Mouse (Mus musculus) forebrain, postnatal 0 days (tissue): ENCODE results near the gene Cd300lf. TPM values are rescaled to one million over a fixed set of nuclear protein-coding genes. Genes with fewer than 3 reads are reported as not detected.

Experiments
- ATAC-seq: fragments of 200-750 bp; cut with Nextera tagmentation; 2 replicates; pipeline ENCODE4 v1.8.0; 2017; ENCODE audit warnings: mild to moderate bottlenecking, moderate library complexity
- DNase-seq: peaks from one replicate; pipeline ENCODE4 v3.0.0-alpha.2; 2015
- H3K27ac ChIP-seq: fragments of 300-500 bp; sonication (generic); 2 replicates; pipeline ENCODE4 v1.5.1; 2014; ENCODE audit warnings: low read depth, mild to moderate bottlenecking, antibody characterized with exemption, low read length, moderate library complexity, mixed read lengths
- H3K27me3 ChIP-seq: fragments of 300-500 bp; sonication (generic); 2 replicates; pipeline ENCODE4 v1.6.1; 2014; ENCODE audit warnings: mild to moderate bottlenecking, low read length, mixed read lengths; ENCODE audit not compliant: insufficient read depth
- H3K36me3 ChIP-seq: fragments of 300-500 bp; sonication (generic); 2 replicates; pipeline ENCODE4 v1.6.1; 2014; ENCODE audit warnings: mild to moderate bottlenecking, moderate library complexity; ENCODE audit not compliant: insufficient read depth
- H3K4me1 ChIP-seq: fragments of 300-500 bp; sonication (generic); 2 replicates; pipeline ENCODE4 v1.6.1; 2014; ENCODE audit warnings: antibody characterized with exemption; ENCODE audit not compliant: insufficient read depth
- H3K4me2 ChIP-seq: fragments of 300-500 bp; sonication (generic); 2 replicates; pipeline ENCODE4 v1.6.1; 2014; ENCODE audit warnings: low read depth, mild to moderate bottlenecking, moderate library complexity
- H3K4me3 ChIP-seq: fragments of 300-500 bp; sonication (generic); 2 replicates; pipeline ENCODE4 v1.5.1; 2014; ENCODE audit warnings: low read depth, low read length, mixed read lengths
- H3K9ac ChIP-seq: fragments of 300-500 bp; sonication (generic); 2 replicates; pipeline ENCODE4 v1.6.1; 2014; ENCODE audit warnings: mild to moderate bottlenecking
- H3K9me3 ChIP-seq: fragments of 300-500 bp; sonication (generic); 2 replicates; pipeline ENCODE4 v1.6.1; 2016; ENCODE audit warnings: low read length
- CTCF ChIP-seq: sonication (generic); IDR thresholded peaks from 2 replicates; pipeline ENCODE4 v1.5.1; 2016; ENCODE audit warnings: antibody characterized with exemption, control low read depth, low read depth
- WGBS: fragments of 180-500 bp; shearing (Covaris S2); extraction: QIAGEN DNeasy Blood & Tissue Kit; methylation state at CpG from one replicate; pipeline ENCODE4 v1.1.7; 2014; 5-methylcytosine and 5-hydroxymethylcytosine counted together
- polyA plus RNA-seq: library from polyadenylated mRNA; unstranded; fragments of >200 nt; fragmentation: Nextera tagmentation; extraction: Ambion mirVana; gene quantifications from 2 replicates; pipeline ENCODE4 v1.2.1, GENCODE M21; 2015
- total RNA-seq: library from RNA; depleted of rRNA; stranded (reverse); fragments of >200 nt; gene quantifications from 2 replicates; pipeline ENCODE4 v1.2.3, GENCODE M21; 2014

Cd300lf gene
- total and polyA plus RNA-seq, 2 experiments from 2014 or later: 0.18 to 0.24 TPM

DNA sequence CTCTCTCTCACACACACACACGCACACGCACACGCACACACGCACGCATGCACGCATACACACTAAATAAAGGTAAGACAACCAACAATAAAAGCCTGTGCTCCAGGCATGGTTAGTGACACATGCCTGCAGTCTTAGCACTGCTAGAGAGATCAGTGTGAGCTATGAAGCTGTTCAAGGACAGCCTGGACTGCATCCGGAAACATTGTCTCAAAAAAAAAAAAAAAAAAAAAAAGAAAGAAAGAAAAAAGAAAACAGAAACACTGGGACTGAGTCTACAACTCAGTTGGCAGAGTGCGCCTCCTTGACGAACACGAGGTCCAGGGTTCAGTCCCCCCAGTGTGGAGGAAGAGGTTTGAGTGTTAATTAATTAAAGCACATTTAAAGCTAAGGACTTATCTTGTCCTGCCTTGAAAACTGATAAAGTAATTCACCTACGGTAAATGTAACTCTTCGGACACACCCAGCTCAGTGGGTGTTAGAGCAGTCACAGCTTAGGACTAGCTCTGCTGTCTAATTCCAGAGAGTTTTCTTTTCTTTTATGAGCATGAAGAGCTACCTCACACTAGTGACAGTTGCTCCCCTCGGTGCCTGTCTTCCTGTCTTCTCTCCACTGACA is 4.2 kb downstream of the Cd300lf start:
- no peaks in the 10 kb centered on the region for H3K4me1 ChIP-seq
- H3K27me3 ChIP-seq: no peaks in the 10 kb centered on the region
- no peak for ATAC-seq
- WGBS: 92% methylated on average over 13 of the region's 13 CpGs
- TF ChIP-seq CTCF: no peak
- no peak overlapping the region for H3K27ac ChIP-seq
- no peaks in the 10 kb centered on the region for H3K36me3 ChIP-seq
- no peak overlapping the region for H3K4me3 ChIP-seq
- no peak overlapping the region for H3K9ac ChIP-seq
- DNase-seq: no peak
- H3K9me3 ChIP-seq: no peaks in the 10 kb centered on the region
- H3K4me2 ChIP-seq: no peak overlapping the region

DNA sequence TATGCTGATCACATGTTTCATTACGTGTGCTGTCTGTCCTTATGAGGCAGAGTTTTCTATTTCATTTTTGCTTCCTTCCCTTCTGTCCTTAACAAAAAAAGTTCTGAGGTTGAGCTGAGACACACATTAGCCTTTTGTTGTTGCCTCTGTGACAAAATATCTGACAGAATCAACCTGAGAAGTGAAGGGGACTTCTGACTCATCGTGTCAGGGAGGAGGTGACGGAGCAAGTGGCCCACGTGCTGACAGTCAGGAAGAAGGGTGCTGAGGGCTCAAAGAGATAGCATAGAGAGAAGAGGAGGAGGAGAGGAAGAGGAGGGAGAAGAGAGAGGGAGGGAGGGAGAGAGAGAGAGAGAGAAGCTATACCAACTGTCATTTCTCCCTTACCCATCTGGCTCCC is 5.3 kb downstream of the Cd300lf start:
- no peaks in the 10 kb centered on the region for H3K27me3 ChIP-seq
- H3K27ac ChIP-seq: no peak overlapping the region
- H3K4me1 ChIP-seq: no peaks in the 10 kb centered on the region
- DNase-seq (no peak), ATAC-seq (no peak)
- no peak for TF ChIP-seq CTCF
- no peaks in the 10 kb centered on the region for H3K9me3 ChIP-seq
- no peak overlapping the region for H3K4me3 ChIP-seq
- 81% methylated on average over 4 of the region's 4 CpGs for WGBS
- no peak overlapping the region for H3K4me2 ChIP-seq
- H3K9ac ChIP-seq: no peak overlapping the region
- no peaks in the 10 kb centered on the region for H3K36me3 ChIP-seq

DNA sequence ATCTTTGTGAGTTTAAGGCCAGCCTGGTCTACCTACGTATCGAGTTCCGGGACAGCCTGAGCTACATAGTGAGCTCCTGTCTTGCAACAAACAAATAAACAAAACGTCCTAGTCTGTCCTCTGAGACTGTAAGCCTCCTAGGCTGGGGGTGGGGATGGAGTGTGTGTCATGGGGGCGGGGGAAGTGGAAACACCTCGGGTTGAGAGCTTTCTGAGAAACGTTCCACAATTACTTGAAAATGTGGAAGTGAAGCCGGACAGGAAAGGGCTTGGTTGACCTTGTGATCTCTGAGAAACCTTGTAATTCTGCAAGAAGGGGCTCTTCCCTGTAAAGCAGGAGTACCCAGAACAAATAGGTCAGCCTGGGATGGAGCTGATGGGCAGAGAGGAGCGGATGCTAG is 14.4 kb downstream of the Cd300lf start:
- DNase-seq: no peak
- Histone ChIP-seq H3K9ac (no peak overlapping the region), H3K4me2 (no peak overlapping the region), H3K27me3 (no peaks in the 10 kb centered on the region), H3K27ac (no peak overlapping the region), H3K4me3 (no peak overlapping the region), H3K4me1 (no peaks in the 10 kb centered on the region), H3K9me3 (no peaks in the 10 kb centered on the region), H3K36me3 (no peaks in the 10 kb centered on the region)
- no peak for TF ChIP-seq CTCF
- 75% methylated on average over 9 of the region's 9 CpGs for WGBS
- ATAC-seq: no peak

DNA sequence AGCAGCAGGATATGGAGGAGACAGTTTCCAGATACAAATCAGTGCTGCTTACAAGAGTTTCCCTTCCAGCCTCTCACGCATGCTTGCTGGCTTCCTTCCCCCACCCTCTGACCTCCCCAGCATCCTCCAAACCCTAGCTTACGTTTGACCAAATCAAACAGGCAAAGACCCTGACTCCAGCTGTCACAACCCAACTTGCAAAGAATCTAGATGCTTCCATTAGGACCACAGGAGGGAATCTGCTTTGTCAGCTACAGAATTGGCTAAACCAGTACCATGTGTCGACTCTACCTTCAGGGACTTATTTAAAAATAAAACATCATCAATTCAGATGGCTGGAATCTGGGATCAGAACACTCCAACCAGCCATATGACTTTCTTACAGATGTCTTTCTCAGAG is 21.6 kb downstream of the Cd300lf start:
- DNase-seq (no peak), ATAC-seq (no peak)
- no peaks in the 10 kb centered on the region for H3K9me3 ChIP-seq
- H3K4me3 ChIP-seq: no peak overlapping the region
- 60% methylated on average over 3 of the region's 3 CpGs for WGBS
- no peak overlapping the region for H3K4me2 ChIP-seq
- TF ChIP-seq CTCF: no peak
- no peak overlapping the region for H3K27ac ChIP-seq
- H3K27me3 ChIP-seq: no peaks in the 10 kb centered on the region
- no peaks in the 10 kb centered on the region for H3K36me3 ChIP-seq
- H3K9ac ChIP-seq: no peak overlapping the region
- no peaks in the 10 kb centered on the region for H3K4me1 ChIP-seq

DNA sequence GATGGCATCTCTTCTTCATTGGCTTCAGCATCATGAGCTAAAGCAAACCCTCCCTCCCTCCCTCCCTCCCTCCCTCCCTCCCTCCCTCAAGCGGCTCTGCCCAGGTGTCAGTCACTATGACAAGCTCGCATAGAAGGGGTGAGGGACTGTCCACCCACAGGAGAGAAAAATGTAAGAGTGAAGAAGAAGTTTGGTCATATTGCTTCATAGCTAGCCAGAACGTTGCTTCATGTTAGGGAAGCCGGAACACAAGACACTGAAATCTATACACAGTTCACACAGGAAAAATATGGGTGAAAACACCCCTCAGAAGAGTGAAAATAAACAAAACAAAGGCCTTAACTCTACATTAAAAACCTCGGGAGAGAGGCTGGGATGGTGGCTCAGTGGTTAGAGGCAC is 23.5 kb downstream of the Cd300lf start:
- no peaks in the 10 kb centered on the region for H3K36me3 ChIP-seq
- no peak for DNase-seq
- no peak for ATAC-seq
- no peak overlapping the region for H3K9ac ChIP-seq
- 90% methylated on average over 4 of the region's 5 CpGs for WGBS
- no peak overlapping the region for H3K4me3 ChIP-seq
- no peak overlapping the region for H3K4me2 ChIP-seq
- no peaks in the 10 kb centered on the region for H3K27me3 ChIP-seq
- no peak overlapping the region for H3K27ac ChIP-seq
- no peaks in the 10 kb centered on the region for H3K9me3 ChIP-seq
- H3K4me1 ChIP-seq: no peaks in the 10 kb centered on the region
- no peak for TF ChIP-seq CTCF

DNA sequence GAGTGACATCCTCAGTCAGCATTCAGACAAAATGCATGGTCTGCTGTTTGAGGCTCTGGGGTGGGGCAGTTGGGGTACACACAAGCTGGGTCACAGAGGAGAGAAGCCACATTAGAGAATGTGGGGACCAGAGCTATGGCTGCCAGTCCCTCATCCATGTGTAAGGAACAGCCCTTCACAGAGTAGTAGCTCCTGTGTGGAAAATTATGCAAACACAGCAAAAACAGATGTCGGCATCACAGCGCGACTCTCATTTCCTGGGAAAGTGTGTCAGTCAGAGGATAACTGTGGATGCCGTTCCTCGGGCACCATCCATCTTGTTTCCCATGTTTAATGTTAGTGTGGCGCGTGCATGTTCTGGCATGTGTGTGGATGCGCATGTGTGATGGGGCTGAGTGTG is 25.6 kb downstream of the Cd300lf start:
- DNase-seq: no peak
- no peak for TF ChIP-seq CTCF
- Histone ChIP-seq H3K4me3 (no peak overlapping the region), H3K27me3 (no peaks in the 10 kb centered on the region), H3K36me3 (no peaks in the 10 kb centered on the region), H3K4me2 (no peak overlapping the region), H3K9ac (no peak overlapping the region), H3K4me1 (no peaks in the 10 kb centered on the region), H3K9me3 (no peaks in the 10 kb centered on the region), H3K27ac (no peak overlapping the region)
- 84% methylated on average over 8 of the region's 8 CpGs for WGBS
- no peak for ATAC-seq

DNA sequence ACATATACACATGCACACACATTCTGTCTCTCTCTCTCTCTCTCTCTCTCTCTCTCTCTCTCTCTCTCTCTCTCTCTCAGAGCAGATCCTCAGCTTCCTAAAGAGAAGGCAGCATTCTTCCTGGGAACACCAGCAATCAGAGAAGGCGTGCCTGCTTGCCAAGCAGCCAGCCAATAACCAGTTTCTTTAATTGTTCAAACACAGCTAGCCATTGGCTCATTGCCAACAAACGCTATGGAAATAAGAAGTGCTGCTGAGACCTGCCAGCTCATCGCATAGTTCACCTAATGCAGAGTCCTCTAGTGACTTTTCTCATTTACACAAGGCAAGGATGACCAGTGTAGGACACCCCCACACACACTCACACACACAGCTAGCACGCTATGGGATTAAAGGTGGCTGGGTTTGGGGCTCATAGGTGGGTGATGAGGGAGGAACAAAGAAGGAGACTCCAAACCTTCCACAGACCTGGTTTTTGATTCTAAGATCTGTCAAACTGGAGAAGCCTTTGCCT is 26.3 kb downstream of the Cd300lf start:
- Histone ChIP-seq H3K9ac (no peak overlapping the region), H3K9me3 (no peaks in the 10 kb centered on the region), H3K4me1 (no peaks in the 10 kb centered on the region), H3K4me3 (no peak overlapping the region), H3K4me2 (no peak overlapping the region), H3K27me3 (no peaks in the 10 kb centered on the region), H3K27ac (no peak overlapping the region), H3K36me3 (no peaks in the 10 kb centered on the region)
- ATAC-seq: no peak
- no peak for TF ChIP-seq CTCF
- DNase-seq: peak; percentile 55
- 13% methylated on average over 4 of the region's 4 CpGs for WGBS
